Mouse (Mus musculus) adrenal gland, adult 8-10 months (tissue): ENCODE measurements at regions not wholly inside any gene's neighbourhood (a gene's known extent, or its start where the extent isn't known, plus 50 kb on each side); places are given as distances from the start of the nearest gene placed in this dataset.

Source experiments
- DNase-seq: peaks from one replicate; pipeline ENCODE4 v3.0.0; 2022

- no peak for DNase-seq
Observed at GRCm38 (mm10) chr13:34462206-34462807, 117.3 kb upstream of the Slc22a23 start.

GRCm38 (mm10) chr13:34460969-34461368 lies 116.0 kb upstream of the Slc22a23 start:
- DNase-seq, result no peak

GRCm38 (mm10) chr13:34456051-34456450 lies 111.1 kb upstream of the Slc22a23 start:
- DNase-seq, result no peak

- DNase-seq, result peak; percentile 63
Observed at GRCm38 (mm10) chr13:34446806-34447205, 101.8 kb upstream of the Slc22a23 start.

GRCm38 (mm10) chr13:34446327-34446726 lies 101.3 kb upstream of the Slc22a23 start:
- DNase-seq, result no peak

GRCm38 (mm10) chr13:34441347-34441746 lies 96.4 kb upstream of the Slc22a23 start:
- DNase-seq, result no peak

GRCm38 (mm10) chr13:34427527-34427926 lies 82.5 kb upstream of the Slc22a23 start:
- no peak for DNase-seq

GRCm38 (mm10) chr13:34424921-34425320 lies 79.9 kb upstream of the Slc22a23 start:
- no peak for DNase-seq

- DNase-seq, result no peak
Observed at GRCm38 (mm10) chr13:34421644-34422043, 76.7 kb upstream of the Slc22a23 start.

- no peak for DNase-seq
Observed at GRCm38 (mm10) chr13:34420341-34421156, 75.6 kb upstream of the Slc22a23 start.

- no peak for DNase-seq
Observed at GRCm38 (mm10) chr13:34419061-34419460, 74.1 kb upstream of the Slc22a23 start.

- DNase-seq, result no peak
Observed at GRCm38 (mm10) chr13:34416603-34417002, 71.6 kb upstream of the Slc22a23 start.

GRCm38 (mm10) chr13:34414533-34414932 lies 69.6 kb upstream of the Slc22a23 start:
- DNase-seq, result no peak

- DNase-seq, result no peak
Observed at GRCm38 (mm10) chr13:34408669-34409055, 63.7 kb upstream of the Slc22a23 start.

GRCm38 (mm10) chr13:34408007-34408668 lies 63.2 kb upstream of the Slc22a23 start:
- DNase-seq, result no peak

GRCm38 (mm10) chr13:34406291-34406690 lies 61.3 kb upstream of the Slc22a23 start:
- DNase-seq, result no peak

GRCm38 (mm10) chr13:34402631-34403030 lies 57.6 kb upstream of the Slc22a23 start:
- no peak for DNase-seq

GRCm38 (mm10) chr13:34401031-34401430 lies 56.0 kb upstream of the Slc22a23 start:
- DNase-seq, result no peak

GRCm38 (mm10) chr13:34398847-34399246 lies 53.9 kb upstream of the Slc22a23 start:
- no peak for DNase-seq

GRCm38 (mm10) chr13:34398061-34398787 lies 53.2 kb upstream of the Slc22a23 start:
- DNase-seq, result no peak

GRCm38 (mm10) chr13:34395504-34395903 lies 50.5 kb upstream of the Slc22a23 start:
- no peak for DNase-seq

- no peak for DNase-seq
Observed at GRCm38 (mm10) chr13:34395010-34395409, 50.0 kb upstream of the Slc22a23 start.
